Mouse (Mus musculus): ENCODE data around the gene Syt6. TPM values are rescaled to one million over a fixed set of nuclear protein-coding genes. Genes with fewer than 3 reads are reported as not detected.

Gene Syt6
- polyA plus RNA-seq (2015; fragmentation: Nextera tagmentation; extraction: Ambion mirVana): 0.62 and 0.72 TPM in 2 replicates

GRCm38 (mm10) chr3:103575156-103575892, at the start of gene Syt6:
Gene Syt6, plus strand, starts transcription at chr3:103575231.
- Histone ChIP-seq H3K27ac (ENCODE audit: low read length) (no peak within 1 kb of the TSS), H3K36me3 (ENCODE audit: control insufficient read depth, insufficient read depth, low read length) (no peaks in the 10 kb centered on the region), H3K27me3 (replicated peaks; ENCODE audit: control insufficient read depth, insufficient read depth, low read length) (peaks cover 56% of the 10 kb centered on the region), H3K4me1 (ENCODE audit: control insufficient read depth, insufficient read depth, low read length) (peaks cover 17% of the 10 kb centered on the region), H3K4me2 (ENCODE audit: low read depth, low read length) (peak within 1 kb of the TSS; percentile 91), H3K4me3 (ENCODE audit: low read length) (peak within 1 kb of the TSS; percentile 55), H3K9ac (ENCODE audit: low read depth, low read length) (peak within 1 kb of the TSS; percentile 7; the same call in 1 of the 2 replicates), H3K9me3 (ENCODE audit: control insufficient read depth, low read length) (no peaks in the 10 kb centered on the region)
- 2% methylated on average over 44 of the region's 44 CpGs for WGBS
- ATAC-seq: no peak

- WGBS: 75% methylated on average over 4 of the region's 4 CpGs
- Histone ChIP-seq H3K27me3 (replicated peaks; ENCODE audit: control insufficient read depth, insufficient read depth, low read length) (no peaks in the 10 kb centered on the region), H3K4me2 (ENCODE audit: low read depth, low read length) (no peak overlapping the region), H3K36me3 (ENCODE audit: control insufficient read depth, insufficient read depth, low read length) (no peaks in the 10 kb centered on the region), H3K27ac (ENCODE audit: low read length) (no peak overlapping the region), H3K9ac (ENCODE audit: low read depth, low read length) (no peak overlapping the region), H3K4me1 (ENCODE audit: control insufficient read depth, insufficient read depth, low read length) (no peaks in the 10 kb centered on the region), H3K4me3 (ENCODE audit: low read length) (no peak overlapping the region), H3K9me3 (ENCODE audit: control insufficient read depth, low read length) (no peaks in the 10 kb centered on the region)
- ATAC-seq: no peak
These were observed 48.8 kb upstream of the Syt6 start for GRCm38 (mm10) chr3:103526201-103526704.

GRCm38 (mm10) chr3:103526864-103527263, 48.2 kb upstream of the Syt6 start:
- Histone ChIP-seq H3K4me2 (ENCODE audit: low read depth, low read length) (no peak overlapping the region), H3K9ac (ENCODE audit: low read depth, low read length) (no peak overlapping the region), H3K27me3 (replicated peaks; ENCODE audit: control insufficient read depth, insufficient read depth, low read length) (no peaks in the 10 kb centered on the region), H3K36me3 (ENCODE audit: control insufficient read depth, insufficient read depth, low read length) (no peaks in the 10 kb centered on the region), H3K9me3 (ENCODE audit: control insufficient read depth, low read length) (no peaks in the 10 kb centered on the region), H3K4me3 (ENCODE audit: low read length) (no peak overlapping the region), H3K27ac (ENCODE audit: low read length) (no peak overlapping the region), H3K4me1 (ENCODE audit: control insufficient read depth, insufficient read depth, low read length) (no peaks in the 10 kb centered on the region)
- 13% methylated on average over 2 of the region's 2 CpGs for WGBS
- ATAC-seq: no peak

- no peak overlapping the region for H3K4me3 ChIP-seq (ENCODE audit: low read length)
- no peak overlapping the region for H3K4me2 ChIP-seq (ENCODE audit: low read depth, low read length)
- H3K36me3 ChIP-seq (ENCODE audit: control insufficient read depth, insufficient read depth, low read length): no peaks in the 10 kb centered on the region
- no peak overlapping the region for H3K27ac ChIP-seq (ENCODE audit: low read length)
- H3K9me3 ChIP-seq (ENCODE audit: control insufficient read depth, low read length): no peaks in the 10 kb centered on the region
- ATAC-seq: no peak
- WGBS: 95% methylated on average over 9 of the region's 9 CpGs
- no peaks in the 10 kb centered on the region for H3K27me3 ChIP-seq (replicated peaks; ENCODE audit: control insufficient read depth, insufficient read depth, low read length)
- H3K4me1 ChIP-seq (ENCODE audit: control insufficient read depth, insufficient read depth, low read length): no peaks in the 10 kb centered on the region
- H3K9ac ChIP-seq (ENCODE audit: low read depth, low read length): no peak overlapping the region
These were observed 41.0 kb upstream of the Syt6 start for GRCm38 (mm10) chr3:103534036-103534435.

- no peaks in the 10 kb centered on the region for H3K27me3 ChIP-seq (replicated peaks; ENCODE audit: control insufficient read depth, insufficient read depth, low read length)
- no peak overlapping the region for H3K4me3 ChIP-seq (ENCODE audit: low read length)
- ATAC-seq: no peak
- H3K9ac ChIP-seq (ENCODE audit: low read depth, low read length): no peak overlapping the region
- no peaks in the 10 kb centered on the region for H3K9me3 ChIP-seq (ENCODE audit: control insufficient read depth, low read length)
- WGBS: 46% methylated on average over 5 of the region's 5 CpGs
- H3K27ac ChIP-seq (ENCODE audit: low read length): no peak overlapping the region
- no peaks in the 10 kb centered on the region for H3K4me1 ChIP-seq (ENCODE audit: control insufficient read depth, insufficient read depth, low read length)
- no peak overlapping the region for H3K4me2 ChIP-seq (ENCODE audit: low read depth, low read length)
- no peaks in the 10 kb centered on the region for H3K36me3 ChIP-seq (ENCODE audit: control insufficient read depth, insufficient read depth, low read length)
These were observed 39.8 kb upstream of the Syt6 start for GRCm38 (mm10) chr3:103535207-103535606.

GRCm38 (mm10) chr3:103539148-103539547, 35.9 kb upstream of the Syt6 start:
- no peaks in the 10 kb centered on the region for H3K27me3 ChIP-seq (replicated peaks; ENCODE audit: control insufficient read depth, insufficient read depth, low read length)
- ATAC-seq: no peak
- WGBS: 72% methylated on average over 7 of the region's 7 CpGs
- H3K27ac ChIP-seq (ENCODE audit: low read length): no peak overlapping the region
- H3K9me3 ChIP-seq (ENCODE audit: control insufficient read depth, low read length): no peaks in the 10 kb centered on the region
- H3K4me2 ChIP-seq (ENCODE audit: low read depth, low read length): no peak overlapping the region
- no peak overlapping the region for H3K9ac ChIP-seq (ENCODE audit: low read depth, low read length)
- no peaks in the 10 kb centered on the region for H3K36me3 ChIP-seq (ENCODE audit: control insufficient read depth, insufficient read depth, low read length)
- no peak overlapping the region for H3K4me3 ChIP-seq (ENCODE audit: low read length)
- no peaks in the 10 kb centered on the region for H3K4me1 ChIP-seq (ENCODE audit: control insufficient read depth, insufficient read depth, low read length)

- no peak overlapping the region for H3K4me2 ChIP-seq (ENCODE audit: low read depth, low read length)
- no peak overlapping the region for H3K27ac ChIP-seq (ENCODE audit: low read length)
- WGBS: 35% methylated on average over 2 of the region's 2 CpGs
- H3K36me3 ChIP-seq (ENCODE audit: control insufficient read depth, insufficient read depth, low read length): no peaks in the 10 kb centered on the region
- no peak overlapping the region for H3K4me3 ChIP-seq (ENCODE audit: low read length)
- no peaks in the 10 kb centered on the region for H3K27me3 ChIP-seq (replicated peaks; ENCODE audit: control insufficient read depth, insufficient read depth, low read length)
- ATAC-seq: no peak
- no peak overlapping the region for H3K9ac ChIP-seq (ENCODE audit: low read depth, low read length)
- H3K9me3 ChIP-seq (ENCODE audit: control insufficient read depth, low read length): no peaks in the 10 kb centered on the region
- no peaks in the 10 kb centered on the region for H3K4me1 ChIP-seq (ENCODE audit: control insufficient read depth, insufficient read depth, low read length)
These were observed 28.9 kb upstream of the Syt6 start for GRCm38 (mm10) chr3:103546166-103546565.

GRCm38 (mm10) chr3:103546626-103547025, 28.4 kb upstream of the Syt6 start:
- ATAC-seq: no peak
- no peaks in the 10 kb centered on the region for H3K4me1 ChIP-seq (ENCODE audit: control insufficient read depth, insufficient read depth, low read length)
- WGBS: 65% methylated on average over 3 of the region's 3 CpGs
- H3K4me2 ChIP-seq (ENCODE audit: low read depth, low read length): no peak overlapping the region
- no peaks in the 10 kb centered on the region for H3K9me3 ChIP-seq (ENCODE audit: control insufficient read depth, low read length)
- H3K36me3 ChIP-seq (ENCODE audit: control insufficient read depth, insufficient read depth, low read length): no peaks in the 10 kb centered on the region
- no peak overlapping the region for H3K27ac ChIP-seq (ENCODE audit: low read length)
- H3K4me3 ChIP-seq (ENCODE audit: low read length): no peak overlapping the region
- no peak overlapping the region for H3K9ac ChIP-seq (ENCODE audit: low read depth, low read length)
- H3K27me3 ChIP-seq (replicated peaks; ENCODE audit: control insufficient read depth, insufficient read depth, low read length): no peaks in the 10 kb centered on the region

- Histone ChIP-seq H3K4me1 (ENCODE audit: control insufficient read depth, insufficient read depth, low read length) (no peaks in the 10 kb centered on the region), H3K4me3 (ENCODE audit: low read length) (no peak overlapping the region), H3K9me3 (ENCODE audit: control insufficient read depth, low read length) (no peaks in the 10 kb centered on the region), H3K27ac (ENCODE audit: low read length) (no peak overlapping the region), H3K27me3 (replicated peaks; ENCODE audit: control insufficient read depth, insufficient read depth, low read length) (no peaks in the 10 kb centered on the region), H3K9ac (ENCODE audit: low read depth, low read length) (no peak overlapping the region), H3K36me3 (ENCODE audit: control insufficient read depth, insufficient read depth, low read length) (no peaks in the 10 kb centered on the region), H3K4me2 (ENCODE audit: low read depth, low read length) (no peak overlapping the region)
- 78% methylated on average over 5 of the region's 5 CpGs for WGBS
- no peak for ATAC-seq
These were observed 24.8 kb upstream of the Syt6 start for GRCm38 (mm10) chr3:103550236-103550635.
